Mouse (Mus musculus): ENCODE measurements at regions not wholly inside any gene's neighbourhood (a gene's known extent, or its start where the extent isn't known, plus 50 kb on each side); places are given as distances from the start of the nearest gene placed in this dataset.
A peak's percentile ranks its signal among the peaks of the same experiment; 100 is the strongest.

- DNase-seq (ENCODE audit: low read depth) = no peak
These were observed 145.0 kb downstream of the 9530068E07Rik start for GRCm38 (mm10) chr11:52541210-52541609.

GRCm38 (mm10) chr11:52551451-52551850, 155.2 kb downstream of the 9530068E07Rik start:
- DNase-seq (ENCODE audit: low read depth) = peak; percentile 83

GRCm38 (mm10) chr11:52552860-52553259, 156.6 kb downstream of the 9530068E07Rik start:
- DNase-seq (ENCODE audit: low read depth) = no peak

GRCm38 (mm10) chr11:52557836-52558235, 161.6 kb downstream of the 9530068E07Rik start:
- no peak for DNase-seq (ENCODE audit: low read depth)

GRCm38 (mm10) chr11:52558782-52559181, 162.6 kb downstream of the 9530068E07Rik start:
- DNase-seq (ENCODE audit: low read depth) = no peak

- DNase-seq (ENCODE audit: low read depth) = peak; percentile 25
These were observed 165.1 kb downstream of the 9530068E07Rik start for GRCm38 (mm10) chr11:52561281-52561680.

- DNase-seq (ENCODE audit: low read depth) = peak; percentile 45
These were observed 169.2 kb downstream of the 9530068E07Rik start for GRCm38 (mm10) chr11:52565457-52565856.

- DNase-seq (ENCODE audit: low read depth) = no peak
These were observed 169.8 kb downstream of the 9530068E07Rik start for GRCm38 (mm10) chr11:52566026-52566425.

- DNase-seq (ENCODE audit: low read depth) = no peak
These were observed 171.9 kb downstream of the 9530068E07Rik start for GRCm38 (mm10) chr11:52567945-52568687.

GRCm38 (mm10) chr11:52568794-52569193, 172.6 kb downstream of the 9530068E07Rik start:
- DNase-seq (ENCODE audit: low read depth) = no peak

GRCm38 (mm10) chr11:52569759-52570158, 173.5 kb downstream of the 9530068E07Rik start:
- no peak for DNase-seq (ENCODE audit: low read depth)

- DNase-seq (ENCODE audit: low read depth) = no peak
These were observed 182.2 kb downstream of the 9530068E07Rik start for GRCm38 (mm10) chr11:52578471-52578870.

GRCm38 (mm10) chr11:52579764-52580377, 183.6 kb downstream of the 9530068E07Rik start:
- DNase-seq (ENCODE audit: low read depth) = no peak

- no peak for DNase-seq (ENCODE audit: low read depth)
These were observed 172.7 kb upstream of the Fstl4 start for GRCm38 (mm10) chr11:52591596-52592180.

GRCm38 (mm10) chr11:52594092-52594491, 170.3 kb upstream of the Fstl4 start:
- no peak for DNase-seq (ENCODE audit: low read depth)

GRCm38 (mm10) chr11:52601196-52601595, 163.2 kb upstream of the Fstl4 start:
- no peak for DNase-seq (ENCODE audit: low read depth)

- DNase-seq (ENCODE audit: low read depth) = no peak
These were observed 162.3 kb upstream of the Fstl4 start for GRCm38 (mm10) chr11:52602061-52602561.

- no peak for DNase-seq (ENCODE audit: low read depth)
These were observed 161.6 kb upstream of the Fstl4 start for GRCm38 (mm10) chr11:52602796-52603195.

GRCm38 (mm10) chr11:52610681-52611165, 153.7 kb upstream of the Fstl4 start:
- no peak for DNase-seq (ENCODE audit: low read depth)

- no peak for DNase-seq (ENCODE audit: low read depth)
These were observed 148.8 kb upstream of the Fstl4 start for GRCm38 (mm10) chr11:52615622-52616021.

- peak; percentile 24 for DNase-seq (ENCODE audit: low read depth)
These were observed 145.8 kb upstream of the Fstl4 start for GRCm38 (mm10) chr11:52618646-52619045.

GRCm38 (mm10) chr11:52622861-52623260, 141.6 kb upstream of the Fstl4 start:
- DNase-seq (ENCODE audit: low read depth) = no peak

- no peak for DNase-seq (ENCODE audit: low read depth)
These were observed 135.6 kb upstream of the Fstl4 start for GRCm38 (mm10) chr11:52628875-52629274.
